Comparison of ENCODE assay signal across 31 mouse cellular contexts in genomic region chr1:171687320-171687719, GRCm38 (mm10). TPM values are rescaled to one million over a fixed set of nuclear protein-coding genes. Genes with fewer than 3 reads are reported as not detected.
DNase-seq lines count a peak whose midpoint lies in the region; ATAC-seq and TF ChIP-seq lines count a peak whose summit lies in the region.
"Had no signal": no experiment of that assay in that cellular context is flagged by ENCODE, and none has a peak within 500 bp of the region (broad histone marks: within the 10 kb centered on the region; RNA-seq: fewer than 3 reads in every experiment).

No protein-coding gene starts in this region.

- H3K4me1 ChIP-seq in stomach, postnatal 0 days (replicated peaks; ENCODE audit: control insufficient read depth, insufficient read depth) = no peaks in the 10 kb centered on the region
- H3K4me1 ChIP-seq in lung, postnatal 0 days (ENCODE audit: insufficient read depth, low read depth, low read length) = no peaks in the 10 kb centered on the region
- H3K4me1 ChIP-seq: embryonic facial prominence, embryonic 12.5 days; heart, embryonic 10.5 days; heart, embryonic 15.5 days; hindbrain, embryonic 12.5 days; midbrain, embryonic 13.5 days; stomach, embryonic 15.5 days had no signal

- no peaks in the 10 kb centered on the region for H3K9me3 ChIP-seq in stomach, postnatal 0 days (ENCODE audit: control insufficient read depth, low read length)
- no peaks in the 10 kb centered on the region for H3K9me3 ChIP-seq in lung, postnatal 0 days (ENCODE audit: low read length)
- H3K9me3 ChIP-seq: embryonic facial prominence, embryonic 12.5 days; heart, embryonic 10.5 days; heart, embryonic 15.5 days; hindbrain, embryonic 12.5 days; midbrain, embryonic 13.5 days; stomach, embryonic 15.5 days had no signal

- TF ChIP-seq CTCF in stomach, postnatal 0 days (IDR thresholded peaks at IDR 0.05; ENCODE audit: low read depth) = no peak
- TF ChIP-seq CTCF in lung, postnatal 0 days (IDR thresholded peaks at IDR 0.05) = no peak

- WGBS in macrophage (ENCODE audit: missing documents) = 17% methylated on average over 4 of the region's 4 CpGs
- WGBS in stomach, postnatal 0 days = 79% methylated on average over 4 of the region's 4 CpGs
- 67% methylated on average over 4 of the region's 4 CpGs for WGBS in lung, postnatal 0 days

- H3K27ac ChIP-seq in macrophage = peak overlapping the region; percentile 42
- no peak overlapping the region for H3K27ac ChIP-seq in stomach, postnatal 0 days (replicated peaks)
- no peak overlapping the region for H3K27ac ChIP-seq in lung, postnatal 0 days (ENCODE audit: low read length)
- H3K27ac ChIP-seq: embryonic facial prominence, embryonic 12.5 days; heart, embryonic 10.5 days; heart, embryonic 15.5 days; hindbrain, embryonic 12.5 days; hindbrain, postnatal 0 days; liver, embryonic 14.5 days; midbrain, embryonic 13.5 days; stomach, embryonic 15.5 days had no signal

- no peak overlapping the region for H3K4me2 ChIP-seq in stomach, postnatal 0 days (replicated peaks; ENCODE audit: low read depth)
- H3K4me2 ChIP-seq in lung, postnatal 0 days (replicated peaks; ENCODE audit: low read depth, low read length) = no peak overlapping the region
- H3K4me2 ChIP-seq: embryonic facial prominence, embryonic 12.5 days; heart, embryonic 15.5 days; hindbrain, embryonic 12.5 days; lung, embryonic 14.5 days; midbrain, embryonic 13.5 days; stomach, embryonic 15.5 days had no signal

- 0 out of 2 replicates have a peak, but pooled peaks cover 5% of the 10 kb centered on the region for H3K36me3 ChIP-seq in macrophage (ENCODE audit: inconsistent target)
- peaks cover 9% of the 10 kb centered on the region for H3K36me3 ChIP-seq in splenic B cell, adult 2 months (ENCODE audit: control insufficient read depth, insufficient read depth, low read length, poor library complexity, severe bottlenecking)
- H3K36me3 ChIP-seq in stomach, postnatal 0 days (ENCODE audit: control insufficient read depth, insufficient read depth, low read length) = no peaks in the 10 kb centered on the region
- H3K36me3 ChIP-seq in lung, postnatal 0 days (ENCODE audit: insufficient read depth, low read length) = no peaks in the 10 kb centered on the region
- H3K36me3 ChIP-seq: embryonic facial prominence, embryonic 12.5 days; G1E; heart, embryonic 10.5 days; heart, embryonic 15.5 days; hindbrain, embryonic 12.5 days; midbrain, embryonic 13.5 days; stomach, embryonic 15.5 days had no signal

- peaks cover 98% of the 10 kb centered on the region for H3K79me2 ChIP-seq in macrophage (ENCODE audit: inconsistent target)

- no peak overlapping the region for H3K4me3 ChIP-seq in macrophage (ENCODE audit: inconsistent target)
- no peak overlapping the region for H3K4me3 ChIP-seq in stomach, postnatal 0 days (ENCODE audit: low read depth, low read length)
- no peak overlapping the region for H3K4me3 ChIP-seq in lung, postnatal 0 days (ENCODE audit: low read depth, low read length)
- H3K4me3 ChIP-seq: embryonic facial prominence, embryonic 12.5 days; heart, embryonic 10.5 days; heart, embryonic 15.5 days; hindbrain, embryonic 12.5 days; midbrain, embryonic 13.5 days; stomach, embryonic 15.5 days had no signal

- no peak overlapping the region for H3K9ac ChIP-seq in stomach, postnatal 0 days (ENCODE audit: low read length)
- H3K9ac ChIP-seq in lung, postnatal 0 days (replicated peaks; ENCODE audit: low read depth) = no peak overlapping the region
- H3K9ac ChIP-seq: embryonic facial prominence, embryonic 12.5 days; heart, embryonic 15.5 days; hindbrain, embryonic 12.5 days; liver, embryonic 14.5 days; lung, embryonic 14.5 days; midbrain, embryonic 13.5 days; stomach, embryonic 15.5 days had no signal

- peak; percentile 43 for DNase-seq in CD4-positive, CD25-positive, alpha-beta regulatory T cell, adult 2 months (ENCODE audit: low read depth, low spot score)
- DNase-seq in splenic B cell, adult 2 months (ENCODE audit: low read depth, low spot score) = peak; percentile 40
- no peak for DNase-seq in stomach, postnatal 0 days (ENCODE audit: low spot score)
- DNase-seq in lung, adult 18-20 months = no peak
- no peak for DNase-seq in lung, postnatal 0 days (ENCODE audit: low spot score)
- DNase-seq: adrenal gland, postnatal 25 days; cerebellum, adult 8-10 months; cerebellum, postnatal 25 days; gastrocnemius, postnatal 14 days; heart, adult 11 months; kidney, adult 9 months; kidney, postnatal 10 days; layer of hippocampus, adult 9-11 months; liver; lung, embryonic 14.5 days; thymus, postnatal 25 days had no signal

- H3K27me3 ChIP-seq in splenic B cell, adult 2 months (ENCODE audit: control insufficient read depth, insufficient read depth, low read length, poor library complexity, severe bottlenecking) = no peaks in the 10 kb centered on the region
- no peaks in the 10 kb centered on the region for H3K27me3 ChIP-seq in stomach, postnatal 0 days (ENCODE audit: control insufficient read depth, insufficient read depth, low read length)
- H3K27me3 ChIP-seq in lung, postnatal 0 days (replicated peaks; ENCODE audit: insufficient read depth, low read length) = no peaks in the 10 kb centered on the region
- H3K27me3 ChIP-seq: embryonic facial prominence, embryonic 12.5 days; heart, embryonic 15.5 days; hindbrain, embryonic 12.5 days; midbrain, embryonic 13.5 days; stomach, embryonic 15.5 days had no signal

- no peak for TF ChIP-seq EP300 in stomach, postnatal 0 days (optimal IDR thresholded peaks at IDR 0.05)
- no peak for TF ChIP-seq EP300 in lung, postnatal 0 days (IDR thresholded peaks at IDR 0.05)

- peak; percentile 81 for ATAC-seq in common myeloid progenitor, adult 5-6 weeks (replicated peaks; ENCODE audit: low read depth, poor library complexity, severe bottlenecking)
- ATAC-seq in stomach, postnatal 0 days (ENCODE audit: low FRiP score, low TSS enrichment) = no peak
- ATAC-seq in lung, postnatal 0 days = no peak
- ATAC-seq: forebrain, embryonic 14.5 days; hindbrain, postnatal 0 days; intestine, postnatal 0 days; midbrain, embryonic 13.5 days had no signal

RNA-seq across cellular contexts. Expression of gene Cd48, which starts 5.5 kb away (rescaled TPM):
- total RNA-seq in common myeloid progenitor, adult 5-6 weeks (2017) = 104 and 153 TPM in 2 replicates
- 100 to 1,000 TPM in 25 of 26 experiments, 10 to 100 TPM in 1; 76.3 to 222 (median 181) TPM for total RNA-seq in macrophage (2018; cell fraction: chromatin; rRNA removed)
- total RNA-seq in macrophage (2018; cell fraction: cytosol; rRNA removed) = 100 to 1,000 TPM; 200 to 270 (median 237) TPM
- total RNA-seq in macrophage (2018; cell fraction: nucleus; rRNA removed) = 100 to 1,000 TPM; 137 to 292 (median 225) TPM
- polyA plus RNA-seq in macrophage (2018) = 230 to 330 TPM (median 260 TPM) in 3 replicates
- 2.6 and 2.9 TPM in 2 replicates for polyA plus RNA-seq in stomach, postnatal 0 days (2015; fragmentation: Nextera tagmentation; extraction: Ambion mirVana)
- 11.0 and 11.7 TPM in 2 replicates for polyA plus RNA-seq in lung, postnatal 0 days (2015; fragmentation: Nextera tagmentation; extraction: Ambion mirVana)
- total RNA-seq: G1E had no signal
- polyA plus RNA-seq: G1E had no signal

RNA-seq across cellular contexts. Expression of gene Slamf7, which starts 34.5 kb away (rescaled TPM):
- 0.27 and 1.0 TPM in 2 replicates for total RNA-seq in common myeloid progenitor, adult 5-6 weeks (2017)
- 1,000 to 10,000 TPM in 9 of 26 experiments, 100 to 1,000 TPM in 17; 248 to 1,912 (median 729) TPM for total RNA-seq in macrophage (2018; cell fraction: chromatin; rRNA removed)
- total RNA-seq in macrophage (2018; cell fraction: cytosol; rRNA removed) = 1,000 to 10,000 TPM in 1 of 26 experiments, 100 to 1,000 TPM in 25; 219 to 1,276 (median 582) TPM
- 1,000 to 10,000 TPM in 13 of 26 experiments, 100 to 1,000 TPM in 13; 184 to 2,064 (median 1,037) TPM for total RNA-seq in macrophage (2018; cell fraction: nucleus; rRNA removed)
- polyA plus RNA-seq in macrophage (2018) = 92.5 to 257 TPM (median 179 TPM) in 3 replicates
- polyA plus RNA-seq in stomach, postnatal 0 days (2015; fragmentation: Nextera tagmentation; extraction: Ambion mirVana) = 0.05 and 0.38 TPM in 2 replicates
- polyA plus RNA-seq in lung, postnatal 0 days (2015; fragmentation: Nextera tagmentation; extraction: Ambion mirVana) = 0.55 and 0.56 TPM in 2 replicates
- total RNA-seq: gastrocnemius, postnatal 14 days; hindbrain, postnatal 0 days had no signal
- polyA plus RNA-seq: embryonic facial prominence, embryonic 12.5 days; forebrain, embryonic 14.5 days; G1E; heart, embryonic 10.5 days; hindbrain, embryonic 12.5 days; hindbrain, postnatal 0 days; limb, embryonic 11.5 days; lung, embryonic 14.5 days; midbrain, embryonic 13.5 days; neural tube, embryonic 11.5 days had no signal

Comparison
In these comparisons a context has a peak if more than half of its experiments do, and no peak if none do; other contexts are left out.
1. DNase-seq: peak in CD4-positive, CD25-positive, alpha-beta regulatory T cell, adult 2 months (single experiment) and splenic B cell, adult 2 months (single experiment); none in stomach, postnatal 0 days (single experiment), lung, adult 18-20 months (0 of 2) and lung, postnatal 0 days (single experiment).
2. RNA of gene Cd48, which starts 5.5 kb away (polyA plus RNA-seq): 230 to 330 TPM in macrophage; 11.0 to 11.7 TPM in lung, postnatal 0 days and 2.6 to 2.9 TPM in stomach, postnatal 0 days; every median in the first group is over 10 times any median in the second.
3. RNA of gene Slamf7, which starts 34.5 kb away (polyA plus RNA-seq): 92.5 to 257 TPM in macrophage; 0.55 to 0.56 TPM in lung, postnatal 0 days and 0.05 to 0.38 TPM in stomach, postnatal 0 days; every median in the first group is over 10 times any median in the second.